Mouse (Mus musculus) small intestine, adult 2 months (tissue): ENCODE results near the gene Lars2.

Experiments
- CTCF ChIP-seq: fragments of 200-500 bp; IDR thresholded peaks from 2 replicates; pipeline ENCODE4 v1.5.1; 2012; ENCODE audit warnings: low read depth, mild to moderate bottlenecking, control low read depth, inconsistent platforms, low read length, moderate library complexity, mixed read lengths; ENCODE audit not compliant: insufficient replicate concordance, insufficient read length; ENCODE audit errors: extremely low read depth
- POLR2A ChIP-seq: fragments of 200-500 bp; IDR thresholded peaks from 2 replicates; pipeline ENCODE4 v1.6.1; 2012; ENCODE audit warnings: low read depth, mild to moderate bottlenecking, control low read depth, inconsistent platforms, low read length, moderate library complexity

DNA sequence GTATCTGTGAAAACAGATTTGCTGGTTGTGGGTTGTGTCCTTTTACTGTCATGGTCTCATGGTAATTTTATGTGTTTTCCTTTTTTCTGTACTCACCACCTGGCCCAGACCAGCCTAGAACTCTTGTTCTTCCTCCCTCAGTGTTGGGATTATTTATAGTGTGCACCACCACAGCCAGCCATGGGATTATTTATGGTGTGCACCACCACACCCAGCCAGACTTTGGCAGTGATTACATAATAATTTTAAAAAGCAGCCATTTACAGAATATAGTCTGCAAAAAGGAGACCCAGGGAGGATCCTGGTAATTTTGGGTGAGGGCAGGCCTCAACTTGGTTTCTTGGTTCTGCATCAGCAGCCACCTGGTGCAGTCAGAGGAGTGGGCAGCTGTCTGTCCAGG, 81.9 kb downstream of the Lars2 start:
- TF ChIP-seq POLR2A = no peak
- TF ChIP-seq CTCF = no peak
